Mouse (Mus musculus): ENCODE results near the gene Zfp114. TPM values are rescaled to one million over a fixed set of nuclear protein-coding genes. Genes with fewer than 3 reads are reported as not detected.

Gene Zfp114
- polyA plus RNA-seq, 1 experiment = not detected

GRCm38 (mm10) chr7:24189571-24189944 lies 14.7 kb downstream of the Zfp114 start:
- H3K36me3 ChIP-seq (replicated peaks; ENCODE audit: low read length) = peaks cover 44% of the 10 kb centered on the region
- peaks cover 56% of the 10 kb centered on the region for H3K4me1 ChIP-seq
- H3K4me3 ChIP-seq (replicated peaks) = peak overlapping the region; percentile 85
- peaks cover 23% of the 10 kb centered on the region for H3K9me3 ChIP-seq
- H3K27me3 ChIP-seq (replicated peaks) = no peaks in the 10 kb centered on the region
- TF ChIP-seq FLI1 (IDR thresholded peaks at IDR 0.05; ENCODE audit: low read length) (no peak), GATA1 (IDR thresholded peaks at IDR 0.05; ENCODE audit: borderline replicate concordance, low read length) (no peak)

- H3K36me3 ChIP-seq (replicated peaks; ENCODE audit: low read length) = peaks cover 48% of the 10 kb centered on the region
- no peak for TF ChIP-seq FLI1 (IDR thresholded peaks at IDR 0.05; ENCODE audit: low read length)
- no peak for TF ChIP-seq GATA1 (IDR thresholded peaks at IDR 0.05; ENCODE audit: borderline replicate concordance, low read length)
- no peak overlapping the region for H3K4me3 ChIP-seq (replicated peaks)
- peaks cover 25% of the 10 kb centered on the region for H3K9me3 ChIP-seq
- peaks cover 52% of the 10 kb centered on the region for H3K4me1 ChIP-seq
- no peaks in the 10 kb centered on the region for H3K27me3 ChIP-seq (replicated peaks)
Observed at GRCm38 (mm10) chr7:24191361-24191760, 16.5 kb downstream of the Zfp114 start.

GRCm38 (mm10) chr7:24193157-24193556 lies 18.3 kb downstream of the Zfp114 start:
- Histone ChIP-seq H3K9me3 (peaks cover 28% of the 10 kb centered on the region), H3K27me3 (replicated peaks) (no peaks in the 10 kb centered on the region), H3K36me3 (replicated peaks; ENCODE audit: low read length) (peaks cover 58% of the 10 kb centered on the region), H3K4me3 (replicated peaks) (no peak overlapping the region), H3K4me1 (peaks cover 34% of the 10 kb centered on the region)
- no peak for TF ChIP-seq FLI1 (IDR thresholded peaks at IDR 0.05; ENCODE audit: low read length)
- TF ChIP-seq GATA1 (IDR thresholded peaks at IDR 0.05; ENCODE audit: borderline replicate concordance, low read length) = no peak

DNA sequence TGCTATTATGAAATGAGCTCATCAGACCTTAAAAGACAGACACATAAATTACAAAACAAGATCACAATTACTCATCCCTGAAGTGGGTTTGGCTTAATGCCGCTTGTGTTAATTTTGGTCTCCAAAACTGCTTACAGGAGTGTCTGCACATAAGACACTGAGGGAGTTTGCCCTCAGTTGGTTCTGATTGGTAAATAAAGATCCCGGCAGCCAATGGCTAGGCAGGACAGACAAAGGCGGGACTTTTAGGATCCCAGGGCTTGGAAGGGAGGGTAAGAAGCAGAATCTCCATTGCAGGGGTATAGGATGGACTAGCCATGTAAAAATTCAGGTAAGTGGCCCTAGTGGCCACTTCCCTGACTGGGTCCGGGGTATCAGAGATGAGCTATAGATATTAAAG lies 22.1 kb downstream of the Zfp114 start:
- peaks cover 77% of the 10 kb centered on the region for H3K36me3 ChIP-seq (replicated peaks; ENCODE audit: low read length)
- peaks cover 11% of the 10 kb centered on the region for H3K4me1 ChIP-seq
- no peaks in the 10 kb centered on the region for H3K27me3 ChIP-seq (replicated peaks)
- H3K4me3 ChIP-seq (replicated peaks) = no peak overlapping the region
- TF ChIP-seq FLI1 (IDR thresholded peaks at IDR 0.05; ENCODE audit: low read length) = no peak
- TF ChIP-seq GATA1 (IDR thresholded peaks at IDR 0.05; ENCODE audit: borderline replicate concordance, low read length) = no peak
- H3K9me3 ChIP-seq = peaks cover 47% of the 10 kb centered on the region

GRCm38 (mm10) chr7:24207488-24208261 lies 32.8 kb downstream of the Zfp114 start:
- Histone ChIP-seq H3K9me3 (peaks cover 11% of the 10 kb centered on the region), H3K36me3 (replicated peaks; ENCODE audit: low read length) (peaks cover 30% of the 10 kb centered on the region), H3K4me3 (replicated peaks) (peak overlapping the region; percentile 92), H3K27me3 (replicated peaks) (peaks cover 2% of the 10 kb centered on the region), H3K4me1 (peaks cover 39% of the 10 kb centered on the region)
- TF ChIP-seq FLI1 (IDR thresholded peaks at IDR 0.05; ENCODE audit: low read length) (no peak), GATA1 (IDR thresholded peaks at IDR 0.05; ENCODE audit: borderline replicate concordance, low read length) (no peak)

DNA sequence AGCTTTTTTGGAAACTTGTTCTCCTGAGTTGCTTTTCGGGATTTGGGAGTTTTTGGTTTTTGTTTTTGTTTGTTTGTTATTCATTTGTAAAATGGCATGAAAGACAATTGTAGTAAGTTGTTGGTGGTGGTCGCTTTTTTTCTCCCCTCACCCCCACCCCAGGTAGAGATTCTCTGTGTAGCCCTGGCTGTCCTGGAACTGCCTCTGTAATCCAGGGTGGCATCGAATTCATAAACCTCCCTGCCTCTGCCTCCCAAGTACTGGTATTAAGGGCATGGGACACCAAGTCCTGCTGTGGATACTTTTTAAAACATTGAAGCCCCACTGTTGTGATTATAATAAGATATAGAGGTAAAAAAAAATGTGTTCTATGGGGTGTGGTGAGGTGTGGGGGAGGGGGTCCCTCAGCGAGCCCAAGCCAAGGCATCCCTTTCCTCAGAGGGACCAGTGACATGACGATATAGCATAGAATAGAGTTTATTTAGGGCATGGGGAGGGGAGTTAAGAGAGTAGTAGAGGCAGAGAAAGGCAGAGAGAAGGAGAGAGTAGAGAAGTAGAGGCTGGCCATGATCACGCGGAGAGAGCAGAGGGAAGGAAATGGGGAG lies 33.5 kb downstream of the Zfp114 start:
- peaks cover 39% of the 10 kb centered on the region for H3K4me1 ChIP-seq
- peak overlapping the region; percentile 92 for H3K4me3 ChIP-seq (replicated peaks)

DNA sequence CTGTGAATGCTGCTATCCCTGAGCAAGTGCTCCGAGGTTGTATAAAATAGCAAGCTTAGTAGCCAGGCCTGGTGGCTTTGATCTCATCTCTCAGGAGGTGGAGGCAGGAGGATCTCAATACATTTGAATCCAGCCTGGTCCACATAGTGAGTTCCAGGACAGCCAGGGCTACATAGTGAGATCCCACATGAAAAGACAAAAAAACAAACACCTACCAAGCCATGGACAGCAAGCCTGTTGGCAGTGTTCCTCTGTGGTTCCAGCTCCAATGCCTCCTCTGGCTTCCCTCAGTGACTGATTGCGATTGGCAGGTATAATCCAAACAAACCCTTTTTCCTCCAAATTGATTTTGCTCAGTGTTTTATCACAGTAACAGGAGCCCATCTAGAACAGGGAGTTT lies 35.4 kb downstream of the Zfp114 start:
- Histone ChIP-seq H3K4me1 (peaks cover 28% of the 10 kb centered on the region), H3K27me3 (replicated peaks) (peaks cover 4% of the 10 kb centered on the region), H3K36me3 (replicated peaks; ENCODE audit: low read length) (peaks cover 7% of the 10 kb centered on the region), H3K9me3 (peaks cover 25% of the 10 kb centered on the region), H3K4me3 (replicated peaks) (no peak overlapping the region)
- TF ChIP-seq FLI1 (IDR thresholded peaks at IDR 0.05; ENCODE audit: low read length) = no peak
- TF ChIP-seq GATA1 (IDR thresholded peaks at IDR 0.05; ENCODE audit: borderline replicate concordance, low read length) = no peak

More for the DNA sequence above, 33.5 kb downstream of the Zfp114 start:
- Histone ChIP-seq H3K36me3 (replicated peaks; ENCODE audit: low read length) (peaks cover 26% of the 10 kb centered on the region), H3K27me3 (replicated peaks) (peaks cover 2% of the 10 kb centered on the region), H3K9me3 (peaks cover 12% of the 10 kb centered on the region)
- TF ChIP-seq GATA1 (IDR thresholded peaks at IDR 0.05; ENCODE audit: borderline replicate concordance, low read length) (no peak), FLI1 (IDR thresholded peaks at IDR 0.05; ENCODE audit: low read length) (no peak)

GRCm38 (mm10) chr7:24211343-24211742 lies 36.5 kb downstream of the Zfp114 start, which contains the start of gene Zfp111:
Gene Zfp111 (minus strand): TSS chr7:24211443.
- TF ChIP-seq FLI1 (IDR thresholded peaks at IDR 0.05; ENCODE audit: low read length) (no peak), GATA1 (IDR thresholded peaks at IDR 0.05; ENCODE audit: borderline replicate concordance, low read length) (no peak)
- Histone ChIP-seq H3K36me3 (replicated peaks; ENCODE audit: low read length) (peaks cover under 1% of the 10 kb centered on the region), H3K4me1 (peaks cover 21% of the 10 kb centered on the region), H3K4me3 (replicated peaks) (no peak within 1 kb of the TSS), H3K9me3 (peaks cover 33% of the 10 kb centered on the region), H3K27me3 (replicated peaks) (peaks cover 4% of the 10 kb centered on the region)

Other genes starting within 250 kb of the Zfp114 start
- not detected in 2 replicates for gene Vmn1r179, start 248.1 kb upstream of the Zfp114 start, polyA plus RNA-seq (2012; ENCODE audit: insufficient read depth, low replicate concordance)
- gene Vmn1r180, start 224.4 kb upstream of the Zfp114 start, polyA plus RNA-seq (2012; ENCODE audit: insufficient read depth, low replicate concordance) = not detected in 2 replicates
- not detected in 2 replicates for gene Vmn1r181, start 200.4 kb upstream of the Zfp114 start, polyA plus RNA-seq (2012; ENCODE audit: insufficient read depth, low replicate concordance)
- not detected in 2 replicates for gene V1rd19, start 173.4 kb upstream of the Zfp114 start, polyA plus RNA-seq (2012; ENCODE audit: insufficient read depth, low replicate concordance)
- gene Vmn1r183, start 121.8 kb upstream of the Zfp114 start, polyA plus RNA-seq (2012; ENCODE audit: insufficient read depth, low replicate concordance) = not detected in 2 replicates
- 3.2 and 4.7 TPM in 2 replicates for gene Zfp180, start 93.1 kb upstream of the Zfp114 start, polyA plus RNA-seq (2012; ENCODE audit: insufficient read depth, low replicate concordance)
- 0.16 TPM in 1 of 2 replicates, not detected in the other for gene Zfp112, start 62.7 kb upstream of the Zfp114 start, polyA plus RNA-seq (2012; ENCODE audit: insufficient read depth, low replicate concordance)
- gene Zfp235, start 40.9 kb upstream of the Zfp114 start, polyA plus RNA-seq (2012; ENCODE audit: insufficient read depth, low replicate concordance) = 1.00 and 2.8 TPM in 2 replicates
- gene Zfp111, start 36.4 kb downstream of the Zfp114 start, polyA plus RNA-seq (2012; ENCODE audit: insufficient read depth, low replicate concordance) = 0.41 TPM in 1 of 2 replicates, not detected in the other
- gene Zfp109, start 62.5 kb downstream of the Zfp114 start, polyA plus RNA-seq (2012; ENCODE audit: insufficient read depth, low replicate concordance) = 0.27 TPM in 1 of 2 replicates, not detected in the other
- not detected in 2 replicates for gene Zfp108, start 79.7 kb downstream of the Zfp114 start, polyA plus RNA-seq (2012; ENCODE audit: insufficient read depth, low replicate concordance)
- 1.2 TPM in 1 of 2 replicates, not detected in the other for gene Zfp93, start 95.4 kb downstream of the Zfp114 start, polyA plus RNA-seq (2012; ENCODE audit: insufficient read depth, low replicate concordance)
- 5.2 and 7.2 TPM in 2 replicates for gene Zfp61, start 126.2 kb downstream of the Zfp114 start, polyA plus RNA-seq (2012; ENCODE audit: insufficient read depth, low replicate concordance)
- 1.1 TPM in 1 of 2 replicates, not detected in the other for gene Zfp94, start 141.6 kb downstream of the Zfp114 start, polyA plus RNA-seq (2012; ENCODE audit: insufficient read depth, low replicate concordance)
- gene Tescl, start 158.9 kb downstream of the Zfp114 start, polyA plus RNA-seq (2012; ENCODE audit: insufficient read depth, low replicate concordance) = not detected in 2 replicates
- gene Lypd5, start 174.1 kb downstream of the Zfp114 start, polyA plus RNA-seq (2012; ENCODE audit: insufficient read depth, low replicate concordance) = not detected in 2 replicates
- gene Kcnn4, start 195.2 kb downstream of the Zfp114 start, polyA plus RNA-seq (2012; ENCODE audit: insufficient read depth, low replicate concordance) = 9.0 and 25.3 TPM in 2 replicates
- gene Smg9, start 224.6 kb downstream of the Zfp114 start, polyA plus RNA-seq (2012; ENCODE audit: insufficient read depth, low replicate concordance) = 42.3 and 58.9 TPM in 2 replicates